In the genomic region with DNA sequence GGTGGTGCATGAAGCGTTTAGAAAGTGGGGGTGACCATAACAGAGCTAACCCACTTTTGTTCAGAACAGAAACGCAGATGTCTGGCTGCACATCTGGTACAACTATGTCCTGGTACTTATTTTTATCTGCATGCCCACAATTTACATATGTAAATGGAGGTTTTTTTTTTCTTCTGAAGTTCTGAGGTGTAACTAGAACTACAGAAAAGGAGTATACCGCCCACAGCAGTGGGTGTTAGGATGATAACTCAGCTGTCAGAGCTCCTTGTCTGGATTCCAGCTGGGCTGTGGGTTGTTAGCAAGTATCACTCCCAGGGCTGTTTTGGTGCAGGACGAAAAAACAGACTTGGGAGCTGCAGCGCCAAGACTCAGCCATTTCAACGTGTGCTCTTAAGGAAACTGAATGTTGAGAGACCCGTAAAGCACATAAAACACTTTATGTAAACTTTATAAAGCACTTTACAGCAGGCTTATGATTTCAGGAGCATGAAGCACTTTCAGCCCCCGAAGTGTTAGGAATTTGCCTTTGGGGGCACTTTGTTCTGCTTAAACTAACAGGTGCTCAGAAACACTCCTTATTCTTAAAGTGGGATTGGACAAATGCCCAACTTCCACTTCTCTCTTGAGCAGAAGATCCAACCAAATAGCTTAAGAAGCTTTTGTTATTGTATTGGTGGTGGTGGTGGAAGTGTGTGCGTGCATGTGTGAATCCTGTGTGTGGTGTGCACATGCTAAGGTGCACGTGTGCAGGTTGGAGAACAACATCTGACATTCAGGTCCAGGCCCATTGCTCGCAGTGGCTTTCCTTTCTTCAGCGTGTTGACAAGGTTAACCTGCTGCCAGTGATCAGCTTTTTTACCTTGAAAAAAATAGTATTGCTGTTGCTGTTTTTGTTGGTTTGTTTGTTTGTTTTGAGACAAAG, we compare ENCODE assay signal across 9 mouse cellular contexts. TPM values are rescaled to one million over a fixed set of nuclear protein-coding genes. Genes with fewer than 3 reads are reported as not detected.
DNase-seq lines count a peak whose midpoint lies in the region; ATAC-seq and TF ChIP-seq lines count a peak whose summit lies in the region.
"Had no signal": no experiment of that assay in that cellular context is flagged by ENCODE, and none has a peak within 500 bp of the region (broad histone marks: within the 10 kb centered on the region; RNA-seq: fewer than 3 reads in every experiment).

No protein-coding gene starts in this region.

- H3K4me2 ChIP-seq in midbrain, embryonic 11.5 days = no peak overlapping the region
- H3K4me2 ChIP-seq: midbrain, embryonic 15.5 days had no signal

- H3K9me3 ChIP-seq in midbrain, embryonic 11.5 days (ENCODE audit: control insufficient read depth, low read length) = no peaks in the 10 kb centered on the region
- H3K9me3 ChIP-seq: midbrain, embryonic 15.5 days had no signal

- no peaks in the 10 kb centered on the region for H3K27me3 ChIP-seq in midbrain, embryonic 11.5 days (ENCODE audit: control insufficient read depth, insufficient read depth, low read length)
- H3K27me3 ChIP-seq: midbrain, embryonic 15.5 days had no signal

- no peak for TF ChIP-seq POLR2A in olfactory bulb, adult 2 months (IDR thresholded peaks at IDR 0.05; ENCODE audit: insufficient read depth, low read depth, low read length)

- ATAC-seq in midbrain, embryonic 11.5 days (ENCODE audit: low FRiP score) = no peak
- ATAC-seq: midbrain, embryonic 15.5 days had no signal

- H3K9ac ChIP-seq in midbrain, embryonic 11.5 days (ENCODE audit: low read length) = no peak overlapping the region
- H3K9ac ChIP-seq: midbrain, embryonic 15.5 days had no signal

- WGBS in olfactory bulb, adult 2 months = 52% methylated on average over 12 of the region's 12 CpGs
- WGBS in midbrain, embryonic 11.5 days = 83% methylated on average over 12 of the region's 12 CpGs

- peaks cover 28% of the 10 kb centered on the region for H3K4me1 ChIP-seq in olfactory bulb, adult 2 months (ENCODE audit: control insufficient read depth, insufficient read depth, low read length)
- peaks cover 16% of the 10 kb centered on the region; the same call in 1 of the 2 replicates for H3K4me1 ChIP-seq in midbrain, embryonic 11.5 days (ENCODE audit: control insufficient read depth, insufficient read depth, low read length)

- no peak overlapping the region for H3K4me3 ChIP-seq in olfactory bulb, adult 2 months (ENCODE audit: insufficient read depth, low read depth, low read length)
- H3K4me3 ChIP-seq in midbrain, embryonic 11.5 days (ENCODE audit: low read depth, low read length) = no peak overlapping the region
- H3K4me3 ChIP-seq: midbrain, embryonic 15.5 days had no signal

- peak overlapping the region; percentile 58 for H3K27ac ChIP-seq in olfactory bulb, adult 2 months (ENCODE audit: insufficient read depth, low read depth, low read length)
- no peak overlapping the region for H3K27ac ChIP-seq in midbrain, embryonic 11.5 days (ENCODE audit: low read depth, low read length)
- H3K27ac ChIP-seq: midbrain, embryonic 15.5 days had no signal

- peak; percentile 70 to 73 for DNase-seq in B cell, adult 2 months
- DNase-seq in CD4-positive, CD25-positive, alpha-beta regulatory T cell, adult 2 months (ENCODE audit: low read depth, low spot score) = peak; percentile 24
- DNase-seq in layer of hippocampus, adult 9-10 months (ENCODE audit: low spot score) = peak; percentile 26
- no peak for DNase-seq in midbrain, embryonic 11.5 days (ENCODE audit: low spot score, missing footprints)
- DNase-seq in yolk sac, embryonic 10.5 days (ENCODE audit: low spot score) = no peak
- no peak for DNase-seq in testis, postnatal 14 days (ENCODE audit: low spot score)
- DNase-seq: embryo, embryonic 11 days had no signal

- H3K36me3 ChIP-seq in midbrain, embryonic 11.5 days (ENCODE audit: control insufficient read depth, insufficient read depth, low read length) = no peaks in the 10 kb centered on the region
- H3K36me3 ChIP-seq: midbrain, embryonic 15.5 days had no signal

- TF ChIP-seq CTCF in olfactory bulb, adult 2 months (IDR thresholded peaks at IDR 0.05; ENCODE audit: insufficient read depth, low read depth, low read length) = no peak

RNA-seq across cellular contexts. Expression of gene Serinc5, which starts 28.5 kb away (rescaled TPM):
- polyA plus RNA-seq in olfactory bulb, adult 2 months (2012; ENCODE audit: insufficient read depth, insufficient read length, low replicate concordance, missing spikeins) = 157 TPM in 1 of 2 replicates, not detected in the other
- 9.0 and 9.7 TPM in 2 replicates for polyA plus RNA-seq in midbrain, embryonic 11.5 days (2014; fragmentation: Nextera tagmentation; extraction: Ambion mirVana)

Comparison
In these comparisons a context has a peak if more than half of its experiments do, and no peak if none do; other contexts are left out.
1. DNase-seq: peak in B cell, adult 2 months (2 of 2), CD4-positive, CD25-positive, alpha-beta regulatory T cell, adult 2 months (single experiment) and layer of hippocampus, adult 9-10 months (single experiment); none in midbrain, embryonic 11.5 days (single experiment), yolk sac, embryonic 10.5 days (single experiment) and testis, postnatal 14 days (single experiment).